In genomic region chr7:24391687-24392086, GRCm38 (mm10) we compare ENCODE assay signal across 19 mouse cellular contexts. TPM values are rescaled to one million over a fixed set of nuclear protein-coding genes. Genes with fewer than 3 reads are reported as not detected.
DNase-seq lines count a peak whose midpoint lies in the region; ATAC-seq and TF ChIP-seq lines count a peak whose summit lies in the region.
"Had no signal": no experiment of that assay in that cellular context is flagged by ENCODE, and none has a peak within 500 bp of the region (broad histone marks: within the 10 kb centered on the region; RNA-seq: fewer than 3 reads in every experiment).

No protein-coding gene starts in this region.

- peak overlapping the region; percentile 88 for H3K27ac ChIP-seq in kidney, embryonic 15.5 days
- H3K27ac ChIP-seq in embryonic fibroblast, embryonic 13.5 days (ENCODE audit: insufficient read depth, low read length), result peak overlapping the region; percentile 75
- H3K27ac ChIP-seq in limb, embryonic 11.5 days (replicated peaks; ENCODE audit: low read depth, low read length), result peak overlapping the region; percentile 70
- H3K27ac ChIP-seq in olfactory bulb, adult 2 months (ENCODE audit: insufficient read depth, low read depth, low read length), result peak overlapping the region; percentile 85
- H3K27ac ChIP-seq: heart, embryonic 10.5 days; midbrain, embryonic 12.5 days had no signal

- peak overlapping the region; percentile 53; the same call in 1 of the 2 replicates for H3K4me2 ChIP-seq in kidney, embryonic 15.5 days
- H3K4me2 ChIP-seq in limb, embryonic 11.5 days (ENCODE audit: low read depth, severe bottlenecking), result no peak overlapping the region
- H3K4me2 ChIP-seq: midbrain, embryonic 12.5 days had no signal

- no peak overlapping the region for H3K9ac ChIP-seq in kidney, embryonic 15.5 days
- no peak overlapping the region for H3K9ac ChIP-seq in limb, embryonic 11.5 days (ENCODE audit: low read length)
- H3K9ac ChIP-seq: liver, postnatal 0 days; midbrain, embryonic 12.5 days had no signal

- ATAC-seq in kidney, embryonic 15.5 days (replicated peaks; ENCODE audit: low FRiP score), result no peak
- no peak for ATAC-seq in limb, embryonic 11.5 days (ENCODE audit: insufficient number of reproducible peaks, low FRiP score, low TSS enrichment, low read depth)
- no peak for ATAC-seq in megakaryocyte, adult 5-6 weeks (ENCODE audit: poor library complexity, severe bottlenecking)
- ATAC-seq: CD4-positive, CD25-positive, alpha-beta regulatory T cell, adult 4 months; liver, postnatal 0 days had no signal

- 73% methylated on average over 2 of the region's 2 CpGs for WGBS in kidney, embryonic 15.5 days
- 85% methylated on average over 2 of the region's 2 CpGs for WGBS in limb, embryonic 11.5 days
- 78% methylated on average over 2 of the region's 2 CpGs for WGBS in olfactory bulb, adult 2 months

- H3K36me3 ChIP-seq in kidney, embryonic 15.5 days, result no peaks in the 10 kb centered on the region
- no peaks in the 10 kb centered on the region for H3K36me3 ChIP-seq in limb, embryonic 11.5 days (ENCODE audit: control insufficient read depth, insufficient read depth, low read length)
- H3K36me3 ChIP-seq: heart, embryonic 10.5 days; midbrain, embryonic 12.5 days had no signal

- TF ChIP-seq POLR2A in embryonic fibroblast, embryonic 13.5 days (IDR thresholded peaks at IDR 0.05; ENCODE audit: low read depth, low read length), result no peak
- no peak for TF ChIP-seq POLR2A in olfactory bulb, adult 2 months (IDR thresholded peaks at IDR 0.05; ENCODE audit: insufficient read depth, low read depth, low read length)

- no peaks in the 10 kb centered on the region for H3K9me3 ChIP-seq in kidney, embryonic 15.5 days (replicated peaks)
- no peaks in the 10 kb centered on the region for H3K9me3 ChIP-seq in limb, embryonic 11.5 days (ENCODE audit: control insufficient read depth, low read length)
- H3K9me3 ChIP-seq: heart, embryonic 10.5 days; midbrain, embryonic 12.5 days had no signal

- no peak for TF ChIP-seq CTCF in embryonic fibroblast, embryonic 13.5 days (IDR thresholded peaks at IDR 0.05; ENCODE audit: borderline replicate concordance, insufficient read depth, low read length)
- TF ChIP-seq CTCF in olfactory bulb, adult 2 months (IDR thresholded peaks at IDR 0.05; ENCODE audit: insufficient read depth, low read depth, low read length), result no peak

- no peak overlapping the region for H3K4me3 ChIP-seq in kidney, embryonic 15.5 days (replicated peaks)
- H3K4me3 ChIP-seq in embryonic fibroblast, embryonic 13.5 days (ENCODE audit: insufficient read depth, low read length), result no peak overlapping the region
- H3K4me3 ChIP-seq in limb, embryonic 11.5 days (ENCODE audit: low read depth, low read length), result no peak overlapping the region
- H3K4me3 ChIP-seq in olfactory bulb, adult 2 months (ENCODE audit: insufficient read depth, low read depth, low read length), result no peak overlapping the region
- H3K4me3 ChIP-seq: heart, embryonic 10.5 days; midbrain, embryonic 12.5 days had no signal

- DNase-seq in kidney, adult 9 months, result no peak
- DNase-seq in limb, embryonic 11.5 days (ENCODE audit: low spot score), result no peak
- no peak for DNase-seq in heart, adult 8-10 months (ENCODE audit: low spot score)
- DNase-seq: cerebellum, adult 9-10 months; gastrocnemius, postnatal 25 days; heart, postnatal 14 days; kidney, adult 8-10 months; liver, postnatal 0 days; thymus, postnatal 25 days had no signal

- no peaks in the 10 kb centered on the region for H3K27me3 ChIP-seq in kidney, embryonic 15.5 days
- no peaks in the 10 kb centered on the region for H3K27me3 ChIP-seq in limb, embryonic 11.5 days (ENCODE audit: control insufficient read depth, insufficient read depth, low read length)
- H3K27me3 ChIP-seq: midbrain, embryonic 12.5 days had no signal

- H3K4me1 ChIP-seq in kidney, embryonic 15.5 days, result peaks cover 42% of the 10 kb centered on the region
- peaks cover 26% of the 10 kb centered on the region for H3K4me1 ChIP-seq in embryonic fibroblast, embryonic 13.5 days (ENCODE audit: control insufficient read depth, insufficient read depth, low read length)
- H3K4me1 ChIP-seq in limb, embryonic 11.5 days (ENCODE audit: control insufficient read depth, insufficient read depth, low read length), result peaks cover 25% of the 10 kb centered on the region
- peaks cover 17% of the 10 kb centered on the region for H3K4me1 ChIP-seq in olfactory bulb, adult 2 months (ENCODE audit: control insufficient read depth, insufficient read depth, low read length)
- H3K4me1 ChIP-seq: midbrain, embryonic 12.5 days had no signal

RNA-seq across cellular contexts. Expression of gene Smg9, which starts 7.7 kb away (rescaled TPM):
- polyA plus RNA-seq in kidney, embryonic 15.5 days (2015; fragmentation: Nextera tagmentation; extraction: Ambion mirVana), result 28.0 and 32.8 TPM in 2 replicates
- 14.8 and 18.1 TPM in 2 replicates for polyA plus RNA-seq in embryonic fibroblast, embryonic 13.5 days (2011; ENCODE audit: insufficient read length, low read depth, missing spikeins)
- 20.2 and 22.1 TPM in 2 replicates for polyA plus RNA-seq in limb, embryonic 11.5 days (2014; fragmentation: Nextera tagmentation; extraction: Ambion mirVana)
- polyA plus RNA-seq in olfactory bulb, adult 2 months (2012; ENCODE audit: insufficient read depth, insufficient read length, low replicate concordance, missing spikeins), result not detected in 2 replicates
- 21.6 and 22.3 TPM in 2 replicates for total RNA-seq in megakaryocyte, adult 5-6 weeks (2015)
- 16.7 and 30.3 TPM in 2 replicates for total RNA-seq in megakaryocyte, adult 5-6 weeks (2017)
- 1 to 10 TPM; 5.9 to 8.3 (median 8.0) TPM for total RNA-seq in heart, adult 8-10 months (2022)

RNA-seq across cellular contexts. Expression of gene Kcnn4, which starts 21.6 kb away (rescaled TPM):
- polyA plus RNA-seq in kidney, embryonic 15.5 days (2015; fragmentation: Nextera tagmentation; extraction: Ambion mirVana), result 4.9 and 5.5 TPM in 2 replicates
- 1.9 and 3.4 TPM in 2 replicates for polyA plus RNA-seq in embryonic fibroblast, embryonic 13.5 days (2011; ENCODE audit: insufficient read length, low read depth, missing spikeins)
- 2.6 and 2.7 TPM in 2 replicates for polyA plus RNA-seq in limb, embryonic 11.5 days (2014; fragmentation: Nextera tagmentation; extraction: Ambion mirVana)
- polyA plus RNA-seq in olfactory bulb, adult 2 months (2012; ENCODE audit: insufficient read depth, insufficient read length, low replicate concordance, missing spikeins), result not detected in 2 replicates
- 5.9 and 7.6 TPM in 2 replicates for total RNA-seq in megakaryocyte, adult 5-6 weeks (2015)
- total RNA-seq in megakaryocyte, adult 5-6 weeks (2017), result 14.2 and 17.0 TPM in 2 replicates
- total RNA-seq in heart, adult 8-10 months (2022), result 1 to 10 TPM in 1 of 4 experiments, under 1 TPM in 3; 0.44 to 1.3 (median 0.69) TPM

RNA-seq across cellular contexts. Expression of gene Lypd5, which starts 42.7 kb away (rescaled TPM):
- 0.28 TPM in 1 of 2 replicates, not detected in the other for polyA plus RNA-seq in kidney, embryonic 15.5 days (2015; fragmentation: Nextera tagmentation; extraction: Ambion mirVana)
- not detected in 2 replicates for polyA plus RNA-seq in embryonic fibroblast, embryonic 13.5 days (2011; ENCODE audit: insufficient read length, low read depth, missing spikeins)
- not detected in 2 replicates for polyA plus RNA-seq in limb, embryonic 11.5 days (2014; fragmentation: Nextera tagmentation; extraction: Ambion mirVana)
- not detected in 2 replicates for polyA plus RNA-seq in olfactory bulb, adult 2 months (2012; ENCODE audit: insufficient read depth, insufficient read length, low replicate concordance, missing spikeins)
- not detected in 2 replicates for total RNA-seq in megakaryocyte, adult 5-6 weeks (2015)
- not detected in 2 replicates for total RNA-seq in megakaryocyte, adult 5-6 weeks (2017)
- total RNA-seq in heart, adult 8-10 months (2022), result not detected
- total RNA-seq: adrenal gland, postnatal 14 days; gastrocnemius, postnatal 25 days; heart, postnatal 14 days; layer of hippocampus, postnatal 14 days; left cerebral cortex, postnatal 14 days had no signal
- polyA plus RNA-seq: heart, embryonic 10.5 days; midbrain, embryonic 12.5 days had no signal

RNA-seq across cellular contexts. Expression of gene Tescl, which starts 58.0 kb away (rescaled TPM):
- 0.43 TPM in 1 of 2 replicates, not detected in the other for polyA plus RNA-seq in kidney, embryonic 15.5 days (2015; fragmentation: Nextera tagmentation; extraction: Ambion mirVana)
- polyA plus RNA-seq in embryonic fibroblast, embryonic 13.5 days (2011; ENCODE audit: insufficient read length, low read depth, missing spikeins), result not detected in 2 replicates
- not detected in 2 replicates for polyA plus RNA-seq in limb, embryonic 11.5 days (2014; fragmentation: Nextera tagmentation; extraction: Ambion mirVana)
- polyA plus RNA-seq in olfactory bulb, adult 2 months (2012; ENCODE audit: insufficient read depth, insufficient read length, low replicate concordance, missing spikeins), result not detected in 2 replicates
- not detected in 2 replicates for total RNA-seq in megakaryocyte, adult 5-6 weeks (2015)
- not detected in 2 replicates for total RNA-seq in megakaryocyte, adult 5-6 weeks (2017)
- total RNA-seq in heart, adult 8-10 months (2022), result under 1 TPM in 1 of 4 experiments, not detected in 3; 0.50 TPM
- total RNA-seq: adrenal gland, postnatal 14 days; gastrocnemius, postnatal 25 days; heart, postnatal 14 days; layer of hippocampus, postnatal 14 days; left cerebral cortex, postnatal 14 days had no signal
- polyA plus RNA-seq: CD4-positive, CD25-positive, alpha-beta regulatory T cell, adult 4 months; heart, embryonic 10.5 days; liver, postnatal 0 days; midbrain, embryonic 12.5 days had no signal

Comparison
In these comparisons a context has a peak if more than half of its experiments do, and no peak if none do; other contexts are left out.
1. RNA of gene Smg9, which starts 7.7 kb away (polyA plus RNA-seq): 28.0 to 32.8 TPM in kidney, embryonic 15.5 days, 20.2 to 22.1 TPM in limb, embryonic 11.5 days and 14.8 to 18.1 TPM in embryonic fibroblast, embryonic 13.5 days; not detected in olfactory bulb, adult 2 months; every median in the first group is over 10 times any median in the second.
2. Peak in every context shown above with its lines, with median percentiles within 50 percentile points of each other: H3K27ac ChIP-seq.